Mouse (Mus musculus): ENCODE results near the gene Otulinl.

Gene Otulinl

GRCm38 (mm10) chr15:27617227-27617626 lies 64.2 kb downstream of the Otulinl start:
- no peak for DNase-seq (ENCODE audit: low read depth)

GRCm38 (mm10) chr15:27616159-27616558 lies 65.2 kb downstream of the Otulinl start:
- no peak for DNase-seq (ENCODE audit: low read depth)

DNA sequence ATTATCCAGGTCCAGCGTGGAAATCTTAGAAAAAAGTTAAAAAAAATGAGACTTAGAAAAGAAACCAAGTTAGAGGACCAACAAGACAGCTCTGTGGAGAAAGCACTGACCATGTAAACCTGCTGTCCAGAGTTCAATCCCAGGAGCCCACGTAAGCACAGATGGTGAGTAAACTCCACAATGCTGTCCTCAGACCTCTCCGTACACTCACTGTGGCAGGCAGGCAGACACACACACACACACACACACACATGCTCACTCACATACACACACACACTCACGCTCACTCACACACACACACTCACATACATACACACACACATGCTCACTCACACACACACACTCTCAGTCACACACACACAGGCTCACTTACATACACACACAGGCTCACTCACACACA lies 68.1 kb downstream of the Otulinl start:
- no peak for DNase-seq (ENCODE audit: low read depth)

DNA sequence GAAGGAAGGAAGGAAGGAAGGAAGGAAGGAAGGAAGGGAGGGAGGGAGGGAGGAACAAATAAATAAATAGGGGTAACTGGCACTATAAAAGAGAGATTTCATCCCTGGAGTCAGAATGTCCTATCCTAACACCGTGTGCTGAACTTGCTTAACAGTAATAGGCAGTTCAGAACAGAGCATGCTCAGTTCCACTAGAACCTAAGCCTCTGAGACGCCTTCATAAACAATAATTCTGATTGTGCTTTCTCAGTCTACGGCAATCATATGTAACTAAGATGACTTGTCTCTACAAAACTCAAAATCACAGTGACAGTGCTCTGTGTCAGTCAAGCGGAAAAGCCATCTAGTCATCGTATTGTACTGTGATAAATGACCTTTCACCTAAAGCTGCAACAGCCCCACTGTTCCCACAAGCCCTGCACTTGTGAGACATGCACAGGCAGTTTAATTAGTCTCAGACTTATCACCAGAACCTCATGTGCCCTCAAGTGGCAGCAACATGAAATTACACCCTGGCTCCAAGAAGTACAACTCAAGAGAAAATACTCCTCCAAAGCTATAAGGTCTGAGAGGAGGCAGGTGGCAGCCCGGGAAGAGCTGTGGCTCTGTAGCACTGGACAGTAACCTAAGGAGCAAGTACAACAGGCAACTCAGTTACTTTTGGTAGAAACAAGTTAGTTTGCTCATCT lies 68.7 kb downstream of the Otulinl start:
- peak; percentile 86 for DNase-seq (ENCODE audit: low read depth)

DNA sequence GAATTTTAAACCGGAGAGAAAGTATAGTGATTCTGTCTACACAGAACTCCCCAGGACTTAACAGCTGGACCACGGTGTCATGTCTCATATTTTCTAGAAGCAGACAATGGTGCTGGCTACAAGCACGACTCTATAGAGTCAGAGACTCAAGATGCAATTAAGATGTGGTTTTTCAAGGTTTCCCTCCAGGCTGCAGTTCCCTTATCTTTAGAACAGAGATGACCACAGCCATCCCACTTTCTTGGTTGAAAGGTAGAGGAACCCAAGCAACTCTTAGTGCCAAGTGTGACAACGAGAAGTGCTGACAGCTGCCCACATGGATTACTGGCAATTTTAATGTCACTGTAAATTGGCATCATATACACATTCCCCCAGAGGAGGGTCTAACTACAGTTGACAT lies 71.8 kb downstream of the Otulinl start:
- DNase-seq (ENCODE audit: low read depth): no peak

- no peak for DNase-seq (ENCODE audit: low read depth)
Measured at GRCm38 (mm10) chr15:27605252-27605651, 76.1 kb downstream of the Otulinl start.

All from NIH3T3 (cell line).